Mouse (Mus musculus) urinary bladder, postnatal 4 days (tissue): ENCODE results near the gene Tgfb1i1.

Source experiments
- DNase-seq, 2 experiments: peaks; one replicate each; pipeline ENCODE4 v3.0.0; 2021 to 2022; ENCODE audit warnings: low spot score in 2 of 2

Tgfb1i1 gene

DNA sequence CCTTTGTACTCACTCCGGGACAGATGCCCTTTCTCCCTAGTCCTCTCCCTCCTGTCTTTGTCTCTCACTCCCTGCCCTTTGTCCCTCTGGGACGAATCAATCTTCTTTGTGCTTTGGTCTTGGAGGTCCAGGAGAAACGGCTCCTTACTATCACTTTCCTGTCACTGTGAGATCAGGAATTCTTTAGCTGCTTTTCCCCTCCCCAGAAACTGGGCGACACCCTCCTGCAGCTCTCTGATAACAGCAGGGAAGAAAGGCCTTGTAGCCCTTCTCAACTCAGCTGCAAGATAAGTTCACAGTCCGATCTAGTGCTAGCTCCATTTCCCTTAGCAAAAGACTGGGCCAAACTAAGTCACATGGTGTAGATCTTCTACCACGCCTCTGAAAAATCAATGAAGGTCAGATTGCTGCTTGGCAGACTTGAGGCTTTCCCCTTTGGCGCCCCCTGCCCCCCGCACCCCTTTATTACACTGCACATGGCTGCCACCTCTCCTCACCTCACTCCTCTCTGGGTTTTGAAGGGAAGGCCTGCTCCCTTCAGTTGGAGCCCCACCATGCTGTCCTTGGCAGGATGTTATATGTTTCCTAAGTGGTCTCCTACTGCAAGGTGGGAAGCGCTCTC lies 42.4 kb downstream of the Tgfb1i1 start:
- no peak for DNase-seq

DNA sequence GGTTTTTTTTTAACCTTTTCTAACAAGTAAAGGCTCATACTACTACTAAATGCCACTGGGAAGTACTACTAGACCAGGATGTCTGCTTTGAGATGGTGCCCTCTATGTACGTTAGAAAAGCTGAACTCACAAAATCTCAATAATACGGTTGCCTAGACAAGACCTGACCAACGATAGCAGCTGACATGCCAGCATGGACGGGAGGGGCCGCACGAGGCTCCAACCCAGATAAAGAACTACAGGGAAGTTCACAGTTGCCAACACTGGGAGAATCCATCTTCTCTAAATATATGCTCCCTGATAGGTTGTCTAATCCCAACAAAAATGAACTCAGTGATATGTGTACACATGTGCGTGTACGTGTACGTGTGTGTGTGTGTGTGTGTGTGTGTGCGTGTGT lies 48.2 kb downstream of the Tgfb1i1 start:
- no peak for DNase-seq

DNA sequence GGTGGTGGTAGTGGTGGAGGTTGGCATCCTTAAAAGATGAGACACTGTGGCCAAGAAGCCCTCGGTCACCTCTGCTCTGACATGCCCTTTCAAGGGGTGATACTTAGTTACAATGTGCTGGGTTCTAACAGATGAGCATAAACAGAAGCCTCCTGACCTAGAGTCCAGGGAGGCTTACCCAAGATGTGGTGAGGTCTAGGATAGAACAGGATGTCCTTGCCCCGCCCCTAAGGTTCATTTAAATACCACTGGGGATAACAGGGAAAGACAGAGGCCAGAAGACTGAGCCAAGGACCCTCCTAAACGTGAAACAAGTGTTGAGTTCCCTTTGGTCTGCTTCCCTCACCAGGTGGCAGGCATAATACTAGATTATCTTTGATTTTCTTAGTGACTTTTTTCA lies 49.9 kb downstream of the Tgfb1i1 start:
- DNase-seq: no peak

DNA sequence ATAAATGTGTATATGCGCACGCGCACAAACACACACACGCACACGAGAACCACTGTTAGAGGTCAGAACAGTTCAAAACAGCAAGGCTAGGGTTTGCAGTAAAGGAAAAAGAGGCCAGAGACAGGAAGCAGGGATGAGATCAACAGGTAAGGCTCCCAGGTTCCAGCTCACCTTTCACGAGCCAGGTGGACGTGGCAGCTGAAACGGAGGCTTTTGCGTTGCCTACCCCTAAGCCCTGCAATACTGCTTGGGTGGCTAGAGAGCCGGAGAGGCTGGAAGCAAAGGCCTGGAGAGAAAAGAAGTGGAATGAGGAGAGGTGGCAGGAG lies 50.6 kb downstream of the Tgfb1i1 start:
- DNase-seq: no peak

DNA sequence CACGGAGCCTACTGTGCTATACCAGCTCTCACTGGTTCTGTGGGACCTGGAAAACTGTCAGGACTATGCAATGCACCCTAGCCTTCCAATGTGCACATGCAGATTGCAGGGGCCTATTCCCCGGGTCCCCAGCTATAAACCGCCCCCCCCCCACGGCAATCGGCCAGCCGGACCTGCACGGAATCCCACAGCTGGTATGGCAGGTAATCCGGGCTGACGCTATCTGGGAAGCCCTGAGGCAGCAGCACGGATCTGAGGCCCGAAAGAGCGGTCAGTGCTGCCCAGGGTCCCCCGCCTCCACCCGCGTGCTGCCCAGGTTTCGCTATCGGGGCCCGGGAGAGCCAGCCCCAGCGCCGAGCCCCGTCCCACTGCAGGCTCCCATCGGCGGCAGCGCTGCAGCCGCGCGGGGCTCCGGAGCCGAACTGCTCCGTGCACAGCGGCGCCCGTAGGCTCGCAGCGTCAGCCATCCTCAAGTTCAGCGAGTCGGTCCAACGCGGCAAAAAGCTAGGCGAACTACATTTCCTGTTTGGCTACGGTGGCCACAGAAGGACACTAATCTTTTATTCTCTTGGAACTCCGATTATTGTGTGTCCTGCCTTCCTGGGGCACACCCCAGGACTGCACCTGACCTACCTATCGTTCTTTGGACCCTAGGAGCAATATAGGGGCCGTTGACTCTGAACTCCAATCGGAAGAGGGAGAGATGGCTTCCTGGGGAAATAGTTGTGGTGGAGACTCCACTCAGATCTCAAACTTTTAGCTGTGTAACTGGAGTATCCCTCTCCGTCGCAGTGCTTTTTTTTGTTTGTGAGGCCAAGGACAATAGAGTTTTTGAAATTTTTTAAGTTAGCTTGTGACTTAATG lies 51.2 kb downstream of the Tgfb1i1 start, which contains the start of gene BC017158:
BC017158 (minus strand) TSS at position 554 of the 864 bp plus-strand sequence.
- DNase-seq: peak; percentile 61 to 69

DNA sequence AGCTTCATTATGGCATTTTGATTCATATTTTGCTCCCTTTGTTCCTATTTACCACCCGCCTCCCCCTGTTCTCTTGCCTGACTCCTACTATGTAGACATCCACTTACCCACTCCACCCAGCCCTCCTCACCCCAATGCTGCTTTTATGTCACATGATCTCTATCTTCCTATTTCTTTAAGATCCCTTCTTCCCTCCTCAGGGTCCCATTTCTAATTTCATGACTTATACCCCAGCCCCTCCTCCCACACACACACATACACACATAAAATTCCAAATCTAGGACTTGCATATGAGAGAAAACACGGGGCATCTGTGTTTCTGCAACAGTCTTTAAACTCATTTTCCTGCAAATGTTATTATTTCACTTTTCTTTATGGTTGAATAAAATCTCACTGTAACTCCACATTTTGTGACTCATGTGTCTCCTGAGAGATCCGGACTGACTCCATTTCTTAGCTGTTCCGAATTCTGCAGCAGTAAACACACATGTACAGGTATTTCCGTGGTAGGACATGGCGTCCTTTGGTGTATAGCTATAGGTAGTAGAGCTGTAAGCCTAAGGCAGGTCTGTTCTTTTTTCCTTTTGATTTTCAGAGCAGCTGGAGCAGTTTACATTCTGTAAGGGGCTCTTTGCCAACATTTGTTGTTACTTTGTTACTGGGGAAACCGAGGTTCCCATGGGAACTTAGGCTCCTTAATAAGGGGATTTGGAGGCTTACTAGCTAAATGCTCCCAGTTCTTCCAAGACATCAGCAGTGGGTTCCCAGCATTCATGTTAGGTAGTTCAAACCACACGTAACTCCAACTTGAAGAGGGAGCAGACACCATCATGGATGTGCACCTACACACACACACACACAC lies 52.1 kb downstream of the Tgfb1i1 start:
- no peak for DNase-seq

DNA sequence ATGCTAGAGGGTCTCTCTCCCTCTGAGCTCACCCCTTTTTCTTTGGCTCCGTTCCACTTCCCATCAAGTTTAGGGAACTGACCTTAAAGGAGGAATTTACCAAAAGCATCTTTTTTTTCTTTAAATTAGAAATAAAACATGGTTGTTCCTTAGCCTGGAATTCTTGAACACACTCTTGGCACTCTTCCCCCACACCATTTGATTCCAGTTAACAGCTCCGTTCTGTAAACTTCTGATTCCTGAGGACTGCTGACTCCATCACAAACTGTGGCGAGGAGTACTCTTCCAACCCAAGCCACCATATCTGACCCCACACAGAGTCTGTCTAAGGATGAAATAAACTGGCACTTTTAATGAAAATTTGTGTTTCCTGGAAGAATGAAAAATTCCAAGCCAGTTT lies 54.3 kb downstream of the Tgfb1i1 start:
- no peak for DNase-seq

DNA sequence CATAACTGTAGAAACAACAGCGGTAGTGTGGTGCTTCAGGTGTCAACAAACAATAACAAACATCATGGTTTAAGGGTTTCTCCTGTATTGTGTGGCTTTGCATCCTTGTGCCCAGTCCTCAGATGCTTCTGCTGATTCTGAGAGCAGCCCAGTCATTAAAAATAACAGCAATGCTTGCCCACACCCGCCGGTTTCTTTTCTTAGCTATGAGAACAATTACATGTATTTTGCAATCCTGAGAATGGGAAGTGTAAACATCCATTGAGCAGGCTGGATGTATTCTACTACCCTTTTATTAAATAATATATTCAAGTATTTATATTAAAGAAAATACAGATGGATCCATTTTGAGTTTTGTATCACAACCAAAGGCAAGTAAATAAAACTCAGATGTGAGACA lies 55.5 kb downstream of the Tgfb1i1 start:
- DNase-seq: no peak

DNA sequence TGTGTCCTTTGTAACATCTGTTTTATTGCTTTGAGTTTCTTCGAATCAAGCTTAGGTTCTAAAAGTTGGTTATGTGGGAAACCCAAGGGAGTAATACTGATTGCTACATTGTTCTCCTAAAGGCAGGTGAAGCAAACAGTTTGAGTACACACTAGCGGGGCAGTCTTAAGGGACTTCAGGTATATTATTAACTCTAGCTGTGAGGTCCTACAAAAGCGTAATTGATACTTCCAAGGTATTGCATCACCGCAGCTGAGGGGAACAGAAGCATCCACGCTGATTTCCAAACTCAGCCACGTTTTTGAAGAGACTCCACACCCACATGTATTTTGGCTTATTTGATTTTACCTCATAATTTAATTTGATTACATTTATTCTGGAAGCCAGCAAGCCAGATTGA lies 57.6 kb downstream of the Tgfb1i1 start:
- DNase-seq: no peak

DNA sequence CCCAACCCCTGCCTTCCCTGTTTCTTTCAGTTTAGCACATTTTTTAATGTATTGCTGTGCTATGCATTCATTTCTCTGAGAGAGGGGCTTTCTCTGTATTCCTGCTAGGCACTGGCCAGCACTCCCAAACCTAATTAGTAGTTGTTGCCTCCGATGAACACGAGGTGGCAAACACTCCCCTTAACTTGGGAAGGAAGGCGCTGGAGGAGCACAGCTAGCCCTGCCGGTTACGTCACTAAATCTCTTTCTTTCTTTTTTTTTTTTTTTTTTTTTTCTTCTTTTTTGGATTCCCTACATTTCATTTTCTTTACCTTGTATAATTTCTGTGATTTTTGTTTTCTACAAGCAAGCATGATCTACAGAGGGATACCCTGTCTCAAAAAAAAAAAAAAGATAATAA lies 58.3 kb downstream of the Tgfb1i1 start:
- DNase-seq: peak in 1 of 2 experiments; percentile 65
